Mouse (Mus musculus): Measurements from ENCODE around the gene Cacnb4. TPM values are rescaled to one million over a fixed set of nuclear protein-coding genes. Genes with fewer than 3 reads are reported as not detected.

Cacnb4 gene
- total RNA-seq, 2 experiments from 2014 or later, result 0.73 to 1.6 TPM

DNA sequence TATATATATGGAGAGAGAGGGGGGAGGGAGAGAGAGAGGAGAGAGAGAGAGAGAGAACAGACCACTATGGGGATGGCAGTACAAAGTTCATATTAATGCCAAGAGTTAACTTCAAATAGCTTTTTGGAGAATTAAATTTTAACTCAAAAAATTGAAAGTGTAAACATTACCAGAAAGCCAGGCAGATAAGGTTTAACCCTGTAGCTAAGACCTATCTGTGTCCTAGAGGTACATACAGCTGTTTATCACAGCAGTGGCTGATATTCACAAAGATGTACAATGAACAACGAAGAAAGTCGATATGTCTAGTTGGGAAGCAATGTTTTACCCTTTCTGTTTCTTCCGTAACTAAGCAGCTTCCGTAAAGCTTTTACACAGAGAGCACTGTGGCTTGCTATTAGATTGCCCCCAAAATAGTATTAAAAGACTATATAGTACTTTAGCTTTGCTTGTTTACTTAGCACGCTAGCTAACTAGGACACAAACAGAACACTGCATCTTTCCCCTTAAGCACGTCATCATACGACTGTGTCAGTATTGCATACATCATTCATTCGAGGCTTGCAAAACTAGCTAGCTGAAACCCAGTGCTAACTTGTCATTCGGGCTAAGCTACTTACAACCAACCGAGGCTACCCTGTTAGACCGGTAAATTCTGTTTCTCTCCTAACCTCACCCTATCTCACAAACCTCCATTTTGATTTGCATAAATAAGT, 72.5 kb downstream of the Cacnb4 start:
- no peak for DNase-seq

DNA sequence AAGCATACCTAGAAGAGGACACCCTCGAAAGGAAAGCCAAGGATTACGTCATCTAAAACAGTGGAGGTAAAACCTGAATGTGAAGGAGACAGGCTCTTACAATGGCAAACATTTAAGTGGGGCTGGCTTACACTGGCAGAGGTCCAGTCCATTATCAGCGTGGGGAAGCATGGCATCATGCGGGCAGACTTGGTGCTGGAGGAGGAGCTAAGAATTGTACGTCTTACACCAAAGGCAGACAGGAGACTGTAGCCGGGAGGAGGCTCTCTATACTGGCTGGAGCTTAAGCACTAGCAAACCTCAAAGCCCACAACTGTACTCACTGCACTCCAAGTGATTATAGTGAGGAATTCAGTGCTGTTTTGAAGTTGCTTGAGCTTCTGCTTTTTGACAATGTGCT, 73.2 kb downstream of the Cacnb4 start:
- DNase-seq, result no peak

DNA sequence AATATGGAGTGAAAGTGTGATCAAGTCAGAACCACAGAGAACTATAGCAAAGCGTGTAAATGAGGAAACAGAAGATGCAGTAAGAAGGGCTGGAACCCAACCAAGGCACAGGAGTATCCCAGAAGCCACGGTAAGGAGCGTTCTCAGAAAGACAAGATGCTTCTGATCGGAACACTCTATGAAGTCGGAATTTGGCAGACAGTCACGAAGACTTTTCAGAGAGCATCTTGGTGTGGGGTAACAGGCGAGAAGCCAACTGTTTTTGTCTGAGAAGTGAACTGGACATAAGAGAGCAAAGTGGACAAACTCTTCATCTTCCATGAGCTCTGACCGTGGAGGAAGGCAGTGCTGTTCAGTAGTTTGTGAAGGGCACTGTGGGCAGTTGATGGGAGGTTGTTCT, 73.7 kb downstream of the Cacnb4 start:
- no peak for DNase-seq

DNA sequence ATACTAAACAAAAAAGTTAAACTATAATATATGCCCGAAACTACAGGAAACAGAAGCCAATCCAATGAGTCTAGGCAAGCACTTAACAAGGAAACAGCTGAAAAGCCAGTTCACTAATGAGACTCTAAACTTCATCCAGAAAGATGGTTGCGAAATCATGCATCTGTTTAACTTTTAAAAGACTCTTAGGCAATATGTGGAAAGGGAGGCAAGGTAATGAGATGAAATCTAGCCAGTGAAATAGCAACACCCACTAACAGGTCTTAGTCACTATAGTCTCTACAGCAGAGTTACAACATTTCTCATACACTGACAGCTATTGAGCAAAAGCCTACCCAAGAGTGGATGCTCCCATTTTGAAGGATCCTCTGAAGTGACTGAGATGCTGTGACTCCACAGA, 74.4 kb downstream of the Cacnb4 start:
- DNase-seq, result no peak

DNA sequence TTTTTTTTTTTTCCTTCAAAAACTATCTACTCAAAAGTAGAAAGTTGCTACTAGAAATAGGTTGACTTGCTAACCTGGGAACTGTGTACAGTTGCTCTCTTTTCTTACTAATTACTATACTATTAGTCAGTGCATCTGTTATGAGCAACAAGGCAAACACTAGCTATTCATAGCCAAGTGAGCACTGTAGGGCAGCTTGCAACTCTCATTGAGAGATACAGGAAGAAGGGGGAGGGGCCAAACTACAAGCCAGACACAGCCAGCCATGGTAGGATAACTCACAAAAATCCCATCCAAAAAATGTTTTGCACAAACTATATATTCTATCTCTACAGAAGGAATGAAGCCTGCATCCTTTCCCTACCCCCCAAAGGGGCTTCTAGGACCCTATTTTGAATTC, 79.1 kb downstream of the Cacnb4 start:
- DNase-seq, result no peak

DNA sequence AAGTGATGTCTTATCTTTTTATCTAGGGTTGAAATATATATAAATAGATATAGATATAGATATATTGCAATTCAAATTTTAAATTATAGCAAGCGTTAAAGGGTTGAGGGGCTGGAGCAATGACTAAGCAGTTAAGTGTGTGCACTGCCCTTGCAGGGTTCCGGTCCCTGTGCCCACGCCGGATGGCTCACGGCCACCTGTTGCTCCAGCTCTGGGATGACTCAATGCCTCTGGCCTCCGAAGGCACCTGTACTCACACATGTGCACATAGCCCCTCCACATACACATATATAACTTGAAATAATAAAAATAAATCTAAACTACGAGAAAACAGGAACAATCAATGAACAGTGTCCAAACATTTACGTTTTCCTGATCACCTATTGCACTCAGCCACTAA, 82.8 kb downstream of the Cacnb4 start:
- DNase-seq, result no peak

DNA sequence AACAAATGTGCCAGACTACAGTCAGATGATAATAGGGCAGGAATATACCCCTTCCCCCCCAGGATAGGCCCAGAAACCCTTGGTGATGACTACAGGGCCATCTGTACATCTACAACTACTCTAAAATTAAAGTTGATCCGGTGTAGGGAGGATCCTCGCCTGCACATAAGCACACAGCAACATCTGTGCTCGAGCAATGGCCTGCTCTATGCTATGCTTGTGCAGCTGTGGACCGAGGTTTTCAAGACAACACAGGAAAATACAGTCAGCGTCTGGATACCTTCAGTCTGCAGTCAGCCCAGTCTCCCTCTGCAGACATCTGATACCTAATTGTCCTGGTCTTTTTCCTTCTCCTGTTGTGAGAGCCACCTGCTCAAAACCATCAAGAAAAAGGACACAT, 83.4 kb downstream of the Cacnb4 start:
- no peak for DNase-seq

DNA sequence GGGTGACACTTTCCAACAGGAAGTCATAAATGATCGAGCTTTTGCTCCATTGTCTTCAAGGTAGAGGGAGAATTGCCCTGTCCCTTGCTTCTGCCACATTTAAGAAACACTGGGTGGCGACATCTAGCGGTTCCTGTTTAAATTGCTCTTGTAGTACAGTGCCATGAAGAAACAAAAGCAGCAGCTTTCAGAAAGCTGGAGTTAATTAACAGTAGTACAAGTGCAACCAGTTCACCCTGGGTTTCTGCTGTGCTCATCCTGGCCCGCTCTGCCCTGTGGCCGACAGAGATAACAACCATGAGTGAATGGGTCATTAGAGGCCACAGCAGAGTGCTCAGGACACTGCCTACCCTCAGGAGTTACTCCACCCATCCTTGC, 85.7 kb downstream of the Cacnb4 start:
- DNase-seq, result peak; percentile 70

DNA sequence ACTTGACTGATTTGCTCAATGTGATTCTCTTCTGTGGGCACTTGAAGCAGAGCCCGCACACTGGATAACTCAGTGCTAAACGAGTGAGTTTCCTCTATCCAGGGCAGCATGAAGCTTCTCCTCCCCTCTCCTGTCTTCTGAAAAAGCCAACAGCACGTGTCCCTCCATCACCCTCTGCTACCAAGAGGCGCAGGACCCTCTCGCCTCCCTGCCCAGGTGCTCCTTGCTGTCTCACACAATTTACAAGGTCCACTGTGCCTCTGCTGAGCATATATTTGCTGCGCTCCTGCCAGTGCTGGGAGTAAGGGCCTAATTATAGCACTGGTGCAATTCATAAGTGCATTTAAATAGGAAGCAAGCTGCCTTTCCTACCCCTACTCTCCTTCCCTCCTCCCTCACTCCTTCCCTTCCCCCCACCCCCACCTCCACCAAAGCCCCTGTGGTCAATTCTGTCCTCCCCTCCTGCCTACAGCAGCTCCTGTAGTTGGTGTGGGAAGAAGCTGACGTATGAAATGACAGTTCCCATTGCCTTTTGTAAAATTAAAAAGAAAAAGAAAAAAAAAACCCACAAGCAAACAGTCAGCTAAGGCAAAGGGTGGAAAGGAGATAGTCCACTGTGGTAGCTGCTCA, 86.2 kb downstream of the Cacnb4 start:
- DNase-seq, result no peak

DNA sequence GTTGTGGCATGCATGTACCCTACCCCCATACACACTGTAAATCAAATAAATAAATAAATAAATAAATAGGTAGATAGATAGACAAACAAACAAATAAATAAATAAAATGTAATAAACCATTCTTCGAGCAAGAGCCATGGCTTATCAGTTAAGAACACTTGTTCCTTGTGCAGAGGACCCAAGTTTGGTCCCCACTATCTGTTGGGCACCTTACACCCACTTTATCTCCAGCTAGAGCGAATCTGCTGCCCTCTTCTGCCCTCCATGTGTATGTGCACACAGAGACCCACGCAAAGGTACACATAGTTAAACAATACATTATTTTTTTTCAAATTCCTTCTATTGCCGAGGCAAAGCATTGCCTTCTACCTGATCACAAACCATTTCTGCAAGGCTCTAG, 87.1 kb downstream of the Cacnb4 start:
- no peak for DNase-seq

DNA sequence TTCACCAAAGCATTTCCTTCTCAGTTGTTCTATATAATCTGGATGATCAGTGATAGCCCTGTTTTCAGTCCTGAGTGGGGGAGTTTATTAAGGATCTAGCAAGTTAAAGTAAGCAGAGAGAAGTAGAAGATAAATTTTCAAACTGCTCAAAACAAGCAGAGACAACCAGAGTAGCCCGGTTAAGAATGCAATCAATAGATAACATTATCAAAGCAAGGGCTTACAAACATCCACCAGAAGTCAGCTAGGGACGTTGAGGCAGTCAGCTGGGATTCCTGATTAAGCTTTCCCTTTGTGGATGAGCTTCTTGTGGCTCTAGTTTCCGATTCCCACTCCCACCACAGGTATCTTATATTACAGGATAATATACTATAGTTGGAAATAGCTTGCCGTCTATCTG, 91.2 kb downstream of the Cacnb4 start:
- no peak for DNase-seq

DNA sequence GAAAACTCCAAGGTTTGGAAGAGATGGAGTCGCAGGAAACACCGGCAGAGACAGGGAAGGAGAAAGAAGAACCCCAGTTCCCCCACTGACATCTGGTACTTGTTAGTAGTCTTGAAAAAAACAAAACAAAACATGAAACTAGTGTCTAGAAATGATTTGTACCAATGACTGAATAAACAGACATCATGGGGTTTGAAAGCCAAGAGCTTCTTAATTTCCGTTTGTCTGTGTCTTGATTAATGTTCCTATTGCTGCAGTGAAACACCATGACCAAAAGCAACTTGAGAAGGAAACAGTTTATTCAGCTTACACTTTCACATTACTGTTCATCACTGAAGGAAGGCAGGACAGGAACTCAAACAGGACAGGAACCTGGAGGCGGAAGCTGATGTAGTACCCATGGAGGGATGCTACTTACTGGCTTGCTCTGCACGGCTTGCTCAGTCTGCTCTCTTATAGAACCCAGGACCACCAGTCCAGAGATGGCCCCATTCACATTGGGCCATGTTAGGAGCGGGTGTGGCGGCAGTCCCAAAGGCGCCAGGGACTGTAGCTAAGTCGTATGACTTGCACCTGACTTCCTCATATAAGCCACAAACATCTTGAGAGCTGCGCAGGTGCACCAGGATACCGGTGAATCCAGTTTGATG, 95.4 kb downstream of the Cacnb4 start:
- no peak for DNase-seq

DNA sequence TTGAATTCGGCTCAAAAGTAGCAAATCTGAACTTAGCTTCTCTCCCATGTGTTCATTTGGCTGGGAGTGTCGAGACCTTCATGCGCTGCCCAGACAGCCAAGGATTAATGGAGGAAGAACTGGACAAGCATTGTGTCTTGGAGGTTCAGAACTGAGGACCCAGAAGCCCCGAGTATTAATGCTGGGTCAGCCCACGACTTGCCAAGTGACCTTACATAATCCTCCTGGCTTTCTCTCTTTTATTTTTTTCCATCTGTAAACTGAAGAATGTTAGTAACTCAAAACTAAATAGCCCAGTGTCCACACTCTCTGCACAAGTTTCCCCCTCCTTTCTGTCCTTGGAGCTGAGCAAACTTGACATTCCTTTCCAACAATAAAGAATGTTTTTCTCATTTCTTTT, 95.9 kb downstream of the Cacnb4 start:
- peak; percentile 19 for DNase-seq

DNA sequence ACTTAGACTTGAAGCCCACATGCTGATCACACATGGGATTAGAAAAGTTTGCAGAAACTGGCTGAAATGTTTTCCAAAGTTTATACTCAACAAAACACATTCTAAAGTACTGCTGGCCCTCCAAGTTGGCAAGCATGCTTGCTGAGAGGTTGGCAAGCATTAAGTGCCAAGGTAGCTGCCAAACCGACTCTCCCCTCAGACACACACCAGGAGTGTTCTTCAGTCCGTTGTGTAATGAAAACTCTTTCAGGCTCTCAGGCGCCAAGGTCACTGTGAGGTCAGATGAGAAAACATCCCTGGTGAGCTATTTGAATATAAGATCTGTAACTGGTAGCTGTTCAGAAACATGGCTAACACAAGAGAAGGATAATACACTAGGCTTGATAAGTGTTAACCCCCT, 97.8 kb downstream of the Cacnb4 start:
- DNase-seq, result peak; percentile 37

DNA sequence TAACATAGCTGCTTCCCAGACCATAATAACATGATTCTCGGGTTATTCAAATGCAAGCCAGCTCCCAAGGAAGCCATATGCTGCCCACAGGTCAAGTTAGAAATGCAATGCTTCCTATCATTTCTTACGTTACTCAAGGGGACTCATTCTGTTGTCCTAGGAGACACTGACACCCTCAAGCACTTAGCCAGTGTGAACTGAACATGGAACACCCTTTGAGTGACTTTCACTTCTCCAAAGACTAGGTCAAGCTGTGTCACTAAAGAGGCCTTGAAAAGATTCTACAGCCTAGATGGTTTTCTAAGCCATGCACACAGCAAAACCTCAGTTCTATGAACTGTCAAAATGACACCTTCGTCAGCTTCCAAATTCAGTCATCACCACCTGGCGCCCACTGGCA, 98.9 kb downstream of the Cacnb4 start:
- DNase-seq, result no peak

DNA sequence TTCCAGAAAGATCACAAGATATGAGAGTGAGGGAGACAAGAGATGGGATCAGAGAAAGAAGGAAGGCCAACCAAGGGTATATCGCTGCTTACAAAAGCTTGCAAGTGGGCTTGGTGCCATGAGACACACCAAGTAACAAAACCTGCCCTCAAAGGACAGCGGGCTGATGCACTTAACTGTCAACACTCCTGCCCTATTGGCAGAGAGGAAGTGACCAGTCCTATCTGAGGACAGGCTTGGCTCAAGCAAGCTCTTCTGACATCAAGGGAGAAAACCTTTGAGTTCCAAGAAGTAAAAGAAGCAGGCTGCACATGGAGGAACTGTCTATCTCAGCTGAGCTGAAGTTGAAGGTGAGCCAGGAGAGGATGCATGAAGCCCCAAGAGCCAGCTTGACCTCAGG, 100.1 kb downstream of the Cacnb4 start:
- DNase-seq, result no peak

DNA sequence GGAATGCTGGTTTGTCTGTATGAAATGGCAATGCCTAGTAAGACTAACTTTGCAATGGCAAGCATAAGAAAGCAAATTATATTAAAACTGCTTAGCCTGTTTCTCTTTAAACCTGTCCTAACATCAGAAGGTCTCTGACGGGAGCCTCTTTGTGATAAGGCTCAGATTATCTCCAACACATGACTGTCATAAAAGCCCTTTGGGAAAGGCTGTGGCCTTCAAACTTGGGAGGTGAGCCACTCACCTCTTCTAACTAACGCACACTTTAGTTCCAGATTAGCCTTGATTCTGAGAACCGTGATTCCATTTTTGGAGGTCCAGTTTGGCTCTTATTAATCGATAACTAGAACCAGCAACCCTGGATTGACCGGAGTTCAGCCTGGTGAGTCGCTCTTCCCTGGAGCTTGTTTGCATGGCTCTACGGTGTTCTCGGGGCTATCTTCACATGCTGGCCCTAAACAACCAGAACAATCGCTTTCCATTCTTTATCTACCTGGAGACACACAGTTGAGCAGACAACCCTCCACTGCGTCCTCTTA, 100.9 kb downstream of the Cacnb4 start:
- no peak for DNase-seq

DNA sequence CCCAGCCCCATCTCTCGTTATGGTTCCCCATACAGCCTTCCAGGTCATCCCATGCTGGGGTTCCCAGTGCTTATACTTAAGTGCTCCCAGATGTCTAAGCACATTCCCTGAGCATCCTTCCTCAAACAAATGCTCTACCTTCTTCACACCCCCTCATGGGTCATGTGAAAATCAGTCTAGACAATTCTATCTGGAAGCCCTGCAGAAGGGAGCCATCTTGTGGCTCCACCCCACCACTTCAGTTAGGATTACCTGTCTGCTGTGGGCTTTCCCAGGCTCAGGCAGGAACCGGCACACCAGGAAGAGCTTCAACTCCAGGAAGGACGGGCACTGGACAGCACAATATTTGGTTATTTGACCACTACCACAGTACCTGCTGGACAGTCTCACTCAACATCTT, 101.7 kb downstream of the Cacnb4 start:
- DNase-seq, result no peak

DNA sequence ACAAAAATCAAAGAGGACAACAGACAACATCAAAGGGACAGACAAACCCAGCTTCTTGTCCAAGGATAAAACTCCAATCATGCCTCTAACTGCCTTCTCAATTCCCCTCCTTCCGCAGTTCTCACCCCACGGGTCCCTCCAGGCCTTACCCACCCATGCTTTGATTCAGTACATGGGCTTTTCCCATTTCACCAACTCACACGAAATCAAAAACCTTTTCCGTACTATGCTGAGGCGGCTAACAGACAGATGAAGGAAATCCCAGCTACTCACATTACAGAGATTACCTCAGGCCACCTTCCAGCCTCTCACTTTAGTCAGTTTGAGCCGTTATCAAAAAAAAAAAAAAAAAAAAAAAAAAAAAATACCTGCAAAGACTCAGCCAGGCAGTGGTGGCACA, 104.4 kb downstream of the Cacnb4 start:
- DNase-seq, result no peak

DNA sequence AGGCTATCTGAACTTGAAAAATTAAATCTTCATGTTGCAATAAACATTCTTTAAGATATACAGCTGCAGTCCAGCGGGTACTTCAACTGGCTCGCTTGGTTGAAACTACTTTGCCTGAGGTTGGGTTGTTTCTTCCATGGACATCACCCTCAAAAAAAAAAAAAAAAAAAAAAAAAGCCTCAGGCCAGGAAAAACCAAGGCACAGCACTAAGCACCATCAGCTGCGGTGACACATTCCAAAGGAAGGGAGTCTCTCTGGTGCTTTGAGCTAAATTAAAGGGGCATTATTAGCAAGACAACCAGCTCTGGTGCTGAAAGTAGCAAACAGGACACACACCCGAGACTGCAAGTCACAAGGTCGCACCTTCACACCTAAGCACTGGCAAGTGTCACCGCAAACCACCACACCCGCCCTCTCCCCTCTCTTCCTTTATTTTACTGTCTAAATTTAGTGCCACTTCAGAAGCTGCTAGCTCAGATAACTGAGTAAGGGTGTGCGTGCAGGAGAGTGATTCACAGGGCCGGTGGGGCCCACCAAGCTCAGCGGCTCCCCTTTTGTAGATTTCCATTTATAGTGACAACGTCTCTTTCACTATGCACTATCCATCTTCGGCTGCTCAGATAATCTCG, 105.2 kb downstream of the Cacnb4 start:
- DNase-seq, result no peak

DNA sequence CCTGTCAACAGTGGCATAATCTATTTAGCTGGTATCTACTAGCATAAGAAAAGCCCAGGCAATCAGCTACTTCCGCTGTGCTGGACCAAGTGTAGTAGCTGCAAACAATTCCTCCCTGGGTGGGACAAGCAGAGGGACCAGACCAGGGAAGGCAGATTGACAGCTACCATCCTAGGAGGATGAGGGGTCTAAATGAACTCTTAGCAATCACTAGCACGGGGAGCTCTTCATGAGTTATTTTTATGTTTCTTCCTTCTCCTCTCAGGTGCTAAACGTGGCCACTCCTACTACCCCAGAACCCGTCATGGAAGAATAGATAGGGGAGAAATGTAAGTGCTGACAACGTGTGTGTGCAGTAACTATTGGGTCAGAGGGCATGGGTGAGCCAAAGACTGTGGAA, 105.8 kb downstream of the Cacnb4 start:
- DNase-seq, result no peak

DNA sequence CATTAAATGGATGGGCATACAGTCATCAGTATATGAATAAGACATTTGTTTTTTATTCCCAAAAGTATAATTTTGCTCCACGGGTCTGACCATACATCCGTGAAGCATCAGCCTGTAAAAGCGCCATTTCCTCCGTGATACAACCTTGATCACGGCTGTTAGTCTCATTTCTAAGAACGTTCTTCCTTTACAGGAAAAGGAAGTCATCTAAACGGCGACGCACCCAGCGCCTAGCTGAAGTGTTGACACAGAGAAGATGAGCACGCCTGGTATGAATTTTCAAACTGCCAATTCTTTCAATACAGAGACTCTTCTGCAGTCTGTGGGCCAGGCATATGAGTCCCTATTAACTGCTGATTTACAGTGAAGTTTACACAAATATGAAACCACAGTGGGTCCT, 106.5 kb downstream of the Cacnb4 start:
- DNase-seq, result no peak

DNA sequence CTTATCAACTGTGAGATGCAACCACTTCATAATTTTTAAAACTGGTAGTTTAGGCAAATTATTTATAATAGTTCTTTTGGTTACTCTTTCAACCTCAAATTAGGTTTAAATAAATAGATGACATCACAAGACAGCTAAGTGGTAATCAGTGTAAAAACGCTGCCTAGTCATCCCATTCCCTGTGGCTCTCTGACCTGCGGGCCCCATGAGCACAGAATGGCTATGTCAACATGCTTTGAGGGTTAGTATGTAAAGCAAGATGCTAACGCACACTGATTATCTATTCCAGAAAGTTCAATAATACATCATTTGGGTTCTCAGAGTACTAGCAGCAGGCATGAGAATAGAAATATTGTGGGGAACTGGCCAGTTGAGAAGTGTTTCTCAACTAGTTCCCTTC, 108.5 kb downstream of the Cacnb4 start:
- no peak for DNase-seq
